Mouse (Mus musculus): ENCODE data around the gene Pcdh19. TPM values are rescaled to one million over a fixed set of nuclear protein-coding genes. Genes with fewer than 3 reads are reported as not detected.

Pcdh19 gene
- total RNA-seq, 2 experiments from 2014 or later = 8.9 to 9.1 TPM

Other genes with a start within 250 kb of the Pcdh19 start
- gene Tnmd, start 162.0 kb upstream of the Pcdh19 start, total RNA-seq (2021) = under 1 TPM in 1 of 2 experiments, not detected in 1; 0.25 TPM
- gene Tspan6, start 209.4 kb upstream of the Pcdh19 start, total RNA-seq (2021) = 10 to 100 TPM in 1 of 2 experiments, 1 to 10 TPM in 1; 9.7 to 11.9 TPM
- 1 to 10 TPM; 4.3 to 4.7 TPM for gene Srpx2, start 219.4 kb upstream of the Pcdh19 start, total RNA-seq (2021)